Mouse (Mus musculus) kidney, adult 8-10 months (tissue): Measurements from ENCODE around the gene Il1f9.
A peak's percentile ranks its signal among the peaks of the same experiment; 100 is the strongest.

Source experiments
- DNase-seq, 2 experiments: peaks; one replicate each; pipeline ENCODE4 v3.0.0; 2022

Il1f9 gene

GRCm38 (mm10) chr2:24186176-24186575 is at the start of gene Il1f9:
Gene Il1f9, plus strand, starts transcription at chr2:24186476.
- no peak for DNase-seq

GRCm38 (mm10) chr2:24152861-24153260 is 33.4 kb upstream of the Il1f9 start, which contains the start of gene Il1f8:
Gene Il1f8, plus strand, starts transcription at chr2:24153161.
- DNase-seq: no peak

- peak; percentile 59 to 67 for DNase-seq
Measured at GRCm38 (mm10) chr2:24181683-24182331, 4.5 kb upstream of the Il1f9 start.

- peak; percentile 29 to 33 for DNase-seq
Measured at GRCm38 (mm10) chr2:24182423-24183147, 3.7 kb upstream of the Il1f9 start.

GRCm38 (mm10) chr2:24184092-24184491 is 2.2 kb upstream of the Il1f9 start:
- peak; percentile 7 to 31 for DNase-seq

- DNase-seq: no peak
Measured at GRCm38 (mm10) chr2:24187585-24187984, 1.3 kb downstream of the Il1f9 start.

GRCm38 (mm10) chr2:24188189-24188588 is 1.9 kb downstream of the Il1f9 start:
- DNase-seq: peak in 1 of 2 experiments; percentile 4

GRCm38 (mm10) chr2:24215118-24215517 is 28.8 kb downstream of the Il1f9 start, which contains the start of gene Il1f6:
Gene Il1f6, plus strand, starts transcription at chr2:24215418.
- no peak for DNase-seq

GRCm38 (mm10) chr2:24227191-24227590 is 40.9 kb downstream of the Il1f9 start:
- no peak for DNase-seq
